Mouse (Mus musculus): Measurements from ENCODE around the gene Acbd7. TPM values are rescaled to one million over a fixed set of nuclear protein-coding genes. Genes with fewer than 3 reads are reported as not detected.

The Acbd7 gene
- total RNA-seq, 2 experiments from 2014 or later: not detected

DNA sequence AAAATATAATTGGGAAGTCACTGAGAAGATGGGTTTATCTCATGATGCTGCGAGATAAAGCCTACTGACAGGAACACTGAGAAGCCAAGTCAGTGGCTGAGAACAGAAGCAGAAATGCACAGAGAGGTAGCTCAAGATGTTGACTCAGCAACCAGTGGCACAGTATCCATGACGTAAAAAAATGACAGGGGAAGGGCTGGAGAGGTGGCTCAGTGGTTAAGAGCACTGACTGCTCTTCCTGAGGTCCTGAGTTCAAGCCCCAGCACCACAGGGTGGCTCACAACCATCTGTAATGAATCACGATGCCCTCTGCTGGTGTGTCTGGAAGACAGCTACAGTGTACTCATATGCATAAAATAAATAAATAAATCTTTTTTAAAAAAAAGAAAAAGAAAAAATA lies 25.1 kb downstream of the Acbd7 start:
- ATAC-seq (replicated peaks; ENCODE audit: low FRiP score, poor library complexity, severe bottlenecking): no peak

DNA sequence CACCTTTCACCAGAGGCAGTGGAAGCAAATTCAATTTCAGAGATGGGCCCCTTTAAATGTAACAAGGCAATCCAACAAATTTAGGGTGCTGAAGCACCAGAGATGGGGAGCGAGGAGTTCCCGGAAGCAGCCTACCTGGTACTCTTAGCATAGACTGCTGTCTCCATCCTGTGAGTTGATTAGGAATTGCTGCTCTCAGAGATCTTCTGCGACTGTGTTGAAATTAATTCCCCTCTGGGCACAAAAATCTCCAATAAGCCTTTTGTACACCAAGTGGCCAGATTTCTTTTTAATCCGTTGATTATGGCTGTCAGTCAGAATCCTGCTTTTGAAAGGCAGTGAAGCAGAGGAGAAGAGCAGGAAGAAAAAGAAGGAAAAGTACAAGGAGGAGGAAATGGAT lies 29.2 kb downstream of the Acbd7 start:
- no peak for ATAC-seq (replicated peaks; ENCODE audit: low FRiP score, poor library complexity, severe bottlenecking)

GRCm38 (mm10) chr2:3387105-3387860 lies 51.3 kb downstream of the Acbd7 start:
- ATAC-seq (replicated peaks; ENCODE audit: low FRiP score, poor library complexity, severe bottlenecking): no peak

Other genes starting within 250 kb of the Acbd7 start
- gene Fam171a1, start 221.9 kb upstream of the Acbd7 start, total RNA-seq (2015; ENCODE audit: low replicate concordance): 0.21 TPM in 1 of 2 replicates, not detected in the other
- gene Fam171a1, start 221.9 kb upstream of the Acbd7 start, total RNA-seq (2017; ENCODE audit: low replicate concordance): 0.17 and 0.42 TPM in 2 replicates
- gene Nmt2, start 52.0 kb upstream of the Acbd7 start, total RNA-seq (2015; ENCODE audit: low replicate concordance): 3.3 and 4.8 TPM in 2 replicates
- gene Nmt2, start 52.0 kb upstream of the Acbd7 start, total RNA-seq (2017; ENCODE audit: low replicate concordance): 5.7 and 7.8 TPM in 2 replicates
- gene Rpp38, start 3.5 kb upstream of the Acbd7 start, total RNA-seq (2015; ENCODE audit: low replicate concordance): 5.6 and 6.5 TPM in 2 replicates
- 1.7 and 2.4 TPM in 2 replicates for gene Rpp38, start 3.5 kb upstream of the Acbd7 start, total RNA-seq (2017; ENCODE audit: low replicate concordance)
- gene Olah, start 61.0 kb downstream of the Acbd7 start, total RNA-seq (2015; ENCODE audit: low replicate concordance): not detected in 2 replicates
- gene Olah, start 61.0 kb downstream of the Acbd7 start, total RNA-seq (2017; ENCODE audit: low replicate concordance): not detected in 2 replicates
- gene Meig1, start 86.5 kb downstream of the Acbd7 start, total RNA-seq (2015; ENCODE audit: low replicate concordance): not detected in 2 replicates
- gene Meig1, start 86.5 kb downstream of the Acbd7 start, total RNA-seq (2017; ENCODE audit: low replicate concordance): not detected in 2 replicates
- gene Dclre1c, start 88.0 kb downstream of the Acbd7 start, total RNA-seq (2015; ENCODE audit: low replicate concordance): 10.2 and 14.8 TPM in 2 replicates
- gene Dclre1c, start 88.0 kb downstream of the Acbd7 start, total RNA-seq (2017; ENCODE audit: low replicate concordance): 7.7 and 11.7 TPM in 2 replicates
- gene Suv39h2, start 138.9 kb downstream of the Acbd7 start, total RNA-seq (2015; ENCODE audit: low replicate concordance): 4.0 and 14.2 TPM in 2 replicates
- 4.2 and 8.6 TPM in 2 replicates for gene Suv39h2, start 138.9 kb downstream of the Acbd7 start, total RNA-seq (2017; ENCODE audit: low replicate concordance)
- gene Gm45902, start 176.6 kb downstream of the Acbd7 start, total RNA-seq (2015; ENCODE audit: low replicate concordance): 0.58 and 1.7 TPM in 2 replicates
- gene Gm45902, start 176.6 kb downstream of the Acbd7 start, total RNA-seq (2017; ENCODE audit: low replicate concordance): 2.6 and 8.9 TPM in 2 replicates
- gene Hspa14, start 176.6 kb downstream of the Acbd7 start, total RNA-seq (2015; ENCODE audit: low replicate concordance): 16.7 and 19.0 TPM in 2 replicates
- gene Hspa14, start 176.6 kb downstream of the Acbd7 start, total RNA-seq (2017; ENCODE audit: low replicate concordance): 39.8 and 47.8 TPM in 2 replicates
- not detected in 2 replicates for gene Cdnf, start 176.9 kb downstream of the Acbd7 start, total RNA-seq (2015; ENCODE audit: low replicate concordance)
- 1.0 and 1.1 TPM in 2 replicates for gene Cdnf, start 176.9 kb downstream of the Acbd7 start, total RNA-seq (2017; ENCODE audit: low replicate concordance)
- 180 and 207 TPM in 2 replicates for gene Fam107b, start 234.3 kb downstream of the Acbd7 start, total RNA-seq (2015; ENCODE audit: low replicate concordance)
- gene Fam107b, start 234.3 kb downstream of the Acbd7 start, total RNA-seq (2017; ENCODE audit: low replicate concordance): 121 and 136 TPM in 2 replicates